Mouse (Mus musculus) midbrain, embryonic 14.5 days (tissue): ENCODE data around the gene Bola2. TPM values are rescaled to one million over a fixed set of nuclear protein-coding genes. Genes with fewer than 3 reads are reported as not detected.

ENCODE experiments used
- ATAC-seq: fragments of 200-750 bp; cut with Nextera tagmentation; 2 replicates; pipeline ENCODE4 v1.8.0; 2017; ENCODE audit warnings: moderate number of reproducible peaks, moderate library complexity; ENCODE audit not compliant: low FRiP score, low TSS enrichment
- DNase-seq: peaks from one replicate; pipeline ENCODE4 v3.0.0-alpha.2; 2015
- H3K27ac ChIP-seq: fragments of 300-500 bp; sonication (generic); replicated peaks from 2 replicates; pipeline ENCODE4 v1.5.1; 2014; ENCODE audit warnings: mild to moderate bottlenecking, low read depth, low read length, moderate library complexity
- H3K27me3 ChIP-seq: fragments of 300-500 bp; sonication (generic); 2 replicates; pipeline ENCODE4 v1.6.1; 2014; ENCODE audit warnings: low read length, control low read depth, mixed read lengths; ENCODE audit not compliant: control insufficient read depth, insufficient read depth
- H3K36me3 ChIP-seq: fragments of 300-500 bp; sonication (generic); 2 replicates; pipeline ENCODE4 v1.6.1; 2014; ENCODE audit warnings: low read length, control low read depth; ENCODE audit not compliant: control insufficient read depth, insufficient read depth
- H3K4me1 ChIP-seq: fragments of 300-500 bp; sonication (generic); 2 replicates; pipeline ENCODE4 v1.6.1; 2014; ENCODE audit warnings: mild to moderate bottlenecking, antibody characterized with exemption, low read length, control low read depth; ENCODE audit not compliant: control insufficient read depth, insufficient read depth
- H3K4me2 ChIP-seq: fragments of 300-500 bp; sonication (generic); 2 replicates; pipeline ENCODE4 v1.6.1; 2014; ENCODE audit warnings: mild to moderate bottlenecking, low read length, moderate library complexity
- H3K4me3 ChIP-seq: fragments of 300-500 bp; sonication (generic); replicated peaks from 2 replicates; pipeline ENCODE4 v1.5.1; 2014; ENCODE audit warnings: low read depth, low read length
- H3K9ac ChIP-seq: fragments of 300-500 bp; sonication (generic); replicated peaks from 2 replicates; pipeline ENCODE4 v1.6.1; 2014; ENCODE audit warnings: mild to moderate bottlenecking, low read length, moderate library complexity
- H3K9me3 ChIP-seq: fragments of 300-500 bp; sonication (generic); 2 replicates; pipeline ENCODE4 v1.6.1; 2016; ENCODE audit warnings: low read length, control low read depth, mixed read lengths; ENCODE audit not compliant: control insufficient read depth
- WGBS: fragments of 180-500 bp; shearing (Covaris S2); extraction: QIAGEN DNeasy Blood & Tissue Kit; methylation state at CpG from one replicate; pipeline ENCODE4 v1.1.7; 2014; 5-methylcytosine and 5-hydroxymethylcytosine counted together
- polyA plus RNA-seq: library from polyadenylated mRNA; unstranded; fragments of >200 nt; fragmentation: Nextera tagmentation; extraction: Ambion mirVana; gene quantifications from 2 replicates; pipeline ENCODE4 v1.2.1, GENCODE M21; 2014

Bola2 gene
- polyA plus RNA-seq, 1 experiment from 2014 or later, result 128 TPM

DNA sequence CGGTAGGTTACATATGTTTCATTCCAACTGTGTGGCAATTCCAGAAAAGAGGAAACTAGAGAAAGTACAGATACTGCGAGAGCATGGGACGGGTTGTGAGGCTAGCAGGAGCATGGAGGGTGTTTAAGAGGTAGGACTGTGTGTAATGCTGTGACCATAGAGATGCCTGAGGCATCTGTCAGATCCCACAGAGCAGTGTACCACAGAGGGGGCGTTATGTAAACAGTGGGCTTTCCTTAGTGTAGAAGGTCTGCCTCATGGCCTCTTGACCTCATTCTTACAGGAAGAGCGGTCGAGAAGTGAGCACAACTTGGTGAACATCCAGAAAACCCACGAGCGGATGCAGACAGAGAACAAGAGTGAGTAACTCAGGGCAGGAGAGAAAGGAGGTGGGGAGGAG lies 31.6 kb upstream of the Bola2 start:
- no peak overlapping the region for H3K27ac ChIP-seq
- H3K4me3 ChIP-seq, result no peak overlapping the region
- H3K9ac ChIP-seq, result no peak overlapping the region
- H3K36me3 ChIP-seq, result peaks cover 45% of the 10 kb centered on the region
- no peaks in the 10 kb centered on the region for H3K9me3 ChIP-seq
- ATAC-seq (no peak), DNase-seq (no peak)
- 84% methylated on average over 8 of the region's 8 CpGs for WGBS
- H3K4me2 ChIP-seq, result no peak overlapping the region
- no peaks in the 10 kb centered on the region for H3K4me1 ChIP-seq
- H3K27me3 ChIP-seq, result no peaks in the 10 kb centered on the region

DNA sequence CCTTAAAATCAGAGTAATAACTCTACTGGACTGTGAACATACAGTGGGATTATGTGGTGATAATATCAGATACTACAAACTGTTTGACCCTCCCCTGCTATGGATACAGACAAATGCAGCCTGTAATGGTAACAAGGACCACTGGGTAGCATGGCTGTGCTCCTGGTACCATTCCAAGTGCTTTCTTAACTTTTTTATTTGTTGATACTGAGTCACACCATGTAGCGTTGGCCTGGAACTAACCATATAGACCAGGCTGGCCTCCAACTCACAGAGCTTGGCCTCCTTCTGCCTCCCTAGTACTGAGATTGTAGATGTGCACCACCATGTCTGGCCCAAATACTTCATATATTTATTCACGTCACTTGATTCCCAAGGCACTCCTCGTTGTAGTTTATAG lies 29.9 kb upstream of the Bola2 start:
- WGBS, result 98% methylated on average over 3 of the region's 3 CpGs
- no peak overlapping the region for H3K27ac ChIP-seq
- no peaks in the 10 kb centered on the region for H3K4me1 ChIP-seq
- H3K9ac ChIP-seq, result no peak overlapping the region
- H3K36me3 ChIP-seq, result peaks cover 46% of the 10 kb centered on the region
- H3K27me3 ChIP-seq, result no peaks in the 10 kb centered on the region
- ATAC-seq (no peak), DNase-seq (no peak)
- H3K9me3 ChIP-seq, result no peaks in the 10 kb centered on the region
- H3K4me3 ChIP-seq, result no peak overlapping the region
- no peak overlapping the region for H3K4me2 ChIP-seq

DNA sequence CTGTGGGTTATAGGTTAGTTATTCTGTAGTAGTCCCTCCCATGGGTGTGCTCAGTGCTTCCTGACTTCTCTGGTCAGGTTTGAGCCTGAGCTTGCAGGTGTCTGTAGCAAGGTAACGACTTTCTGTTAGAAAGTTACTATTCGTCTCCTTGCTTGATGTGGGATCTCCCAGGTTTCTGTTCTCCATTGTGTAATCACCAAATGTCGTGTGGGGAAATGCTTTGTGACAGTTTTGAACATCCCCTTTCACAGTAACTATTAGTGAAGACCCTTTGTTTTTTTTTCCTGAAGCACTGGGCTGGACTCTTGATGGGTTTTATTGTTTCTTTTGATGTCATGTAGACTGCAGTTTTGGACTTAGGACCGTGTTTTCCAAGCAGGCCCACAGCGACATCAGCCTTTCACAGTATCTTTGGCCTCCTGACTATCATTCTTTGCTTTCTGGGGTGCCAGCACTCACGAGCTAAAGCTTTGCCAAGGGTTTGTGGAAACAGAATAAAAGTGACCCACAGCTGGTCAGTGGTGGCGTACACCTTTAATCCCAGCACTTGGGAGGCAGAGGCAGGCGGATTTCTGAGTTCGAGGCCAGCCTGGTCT lies 27.6 kb upstream of the Bola2 start:
- no peaks in the 10 kb centered on the region for H3K4me1 ChIP-seq
- no peak overlapping the region for H3K27ac ChIP-seq
- H3K36me3 ChIP-seq, result peaks cover 63% of the 10 kb centered on the region
- H3K9me3 ChIP-seq, result no peaks in the 10 kb centered on the region
- H3K4me2 ChIP-seq, result no peak overlapping the region
- 89% methylated on average over 9 of the region's 9 CpGs for WGBS
- ATAC-seq (no peak), DNase-seq (no peak)
- no peak overlapping the region for H3K4me3 ChIP-seq
- no peak overlapping the region for H3K9ac ChIP-seq
- H3K27me3 ChIP-seq, result no peaks in the 10 kb centered on the region

DNA sequence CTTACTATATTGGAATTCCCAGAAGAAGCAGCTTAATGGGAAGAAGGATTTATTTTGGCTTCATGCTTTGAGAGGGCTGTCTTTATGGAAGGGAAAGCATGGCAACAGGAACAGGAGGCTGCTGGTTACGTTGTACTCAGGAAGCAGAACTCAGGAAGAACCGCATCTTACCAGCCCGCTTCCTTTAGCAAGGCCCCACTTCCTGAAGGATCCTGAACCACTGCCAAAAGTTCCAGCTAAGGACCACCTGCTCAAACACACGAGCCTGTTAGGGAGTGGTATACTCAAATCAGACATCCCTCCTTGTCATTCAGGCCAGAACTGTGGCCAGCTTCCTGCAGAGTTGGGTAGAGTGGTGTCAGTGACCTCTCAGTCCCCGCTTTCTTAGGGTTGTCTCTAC lies 26.7 kb upstream of the Bola2 start:
- Histone ChIP-seq H3K9me3 (no peaks in the 10 kb centered on the region), H3K4me2 (no peak overlapping the region), H3K4me3 (no peak overlapping the region), H3K9ac (no peak overlapping the region), H3K27ac (no peak overlapping the region), H3K27me3 (no peaks in the 10 kb centered on the region), H3K36me3 (peaks cover 64% of the 10 kb centered on the region), H3K4me1 (no peaks in the 10 kb centered on the region)
- DNase-seq (no peak), ATAC-seq (no peak)
- WGBS, result 92% methylated on average over 5 of the region's 5 CpGs

DNA sequence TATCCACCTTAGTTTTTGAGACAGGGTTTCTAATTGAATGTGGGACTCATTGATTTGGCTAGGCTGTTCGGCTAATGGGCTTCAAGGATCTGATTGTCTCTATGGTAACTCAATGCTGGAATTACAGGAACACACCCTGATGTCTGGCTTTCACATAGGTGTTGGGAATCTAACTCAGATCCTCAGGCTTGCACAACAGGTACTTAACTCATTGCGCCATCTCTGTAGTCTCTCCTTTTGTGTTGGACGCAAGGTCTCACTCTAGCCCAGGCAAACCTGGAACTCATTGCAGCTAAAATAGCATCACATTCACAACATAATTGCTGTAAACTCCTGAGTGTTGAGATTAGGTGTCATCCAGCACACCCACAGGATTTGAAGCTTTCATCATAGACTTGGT lies 25.0 kb upstream of the Bola2 start:
- Histone ChIP-seq H3K9ac (no peak overlapping the region), H3K4me3 (no peak overlapping the region), H3K4me2 (no peak overlapping the region), H3K36me3 (peaks cover 49% of the 10 kb centered on the region), H3K4me1 (no peaks in the 10 kb centered on the region), H3K27me3 (no peaks in the 10 kb centered on the region), H3K9me3 (no peaks in the 10 kb centered on the region), H3K27ac (no peak overlapping the region)
- DNase-seq, result no peak
- WGBS, result 92% methylated on average over 3 of the region's 3 CpGs
- ATAC-seq, result no peak

DNA sequence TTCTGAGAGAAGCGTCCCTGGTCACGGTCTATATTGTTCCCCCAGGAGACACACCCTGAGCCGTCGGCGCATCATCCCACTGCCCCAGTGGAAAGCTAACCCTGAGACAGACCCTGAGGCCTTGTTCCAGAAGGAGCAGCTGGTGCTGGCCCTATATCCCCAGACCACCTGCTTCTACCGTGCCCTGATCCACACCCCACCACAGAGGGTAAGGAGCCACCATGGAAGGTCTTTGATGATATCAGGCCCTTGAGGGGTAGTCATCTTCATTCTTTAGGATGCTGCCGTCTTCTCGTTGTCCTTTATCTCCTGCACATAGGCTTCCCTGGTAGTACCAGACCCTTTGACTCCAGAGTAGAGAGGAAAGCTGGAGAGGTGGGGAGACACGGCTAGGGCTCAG lies 23.1 kb upstream of the Bola2 start:
- no peak for ATAC-seq
- H3K27ac ChIP-seq, result no peak overlapping the region
- no peak overlapping the region for H3K4me2 ChIP-seq
- H3K4me1 ChIP-seq, result no peaks in the 10 kb centered on the region
- DNase-seq, result no peak
- WGBS, result 93% methylated on average over 9 of the region's 9 CpGs
- peaks cover 37% of the 10 kb centered on the region for H3K36me3 ChIP-seq
- H3K4me3 ChIP-seq, result no peak overlapping the region
- H3K9me3 ChIP-seq, result no peaks in the 10 kb centered on the region
- no peak overlapping the region for H3K9ac ChIP-seq
- H3K27me3 ChIP-seq, result no peaks in the 10 kb centered on the region

DNA sequence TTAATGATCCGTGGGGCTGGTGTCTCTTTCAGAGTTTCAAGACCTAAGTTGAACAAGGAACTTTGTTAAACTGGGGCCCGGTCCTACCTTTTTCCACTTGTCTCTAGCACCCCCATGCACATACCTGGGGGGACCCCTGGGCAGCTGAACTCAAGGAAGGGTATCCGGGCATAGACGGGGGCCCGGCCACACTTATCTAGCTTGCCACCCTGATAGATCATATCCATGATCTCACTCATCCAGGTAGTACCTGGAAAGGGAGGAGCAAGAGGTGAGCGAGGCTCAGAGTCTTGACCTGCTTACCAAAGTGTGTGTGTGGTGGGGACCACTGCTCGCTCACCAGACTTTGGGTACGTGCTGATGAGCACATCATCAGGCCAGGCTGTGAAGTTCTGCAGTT lies 20.1 kb upstream of the Bola2 start:
- Histone ChIP-seq H3K4me2 (no peak overlapping the region), H3K9me3 (no peaks in the 10 kb centered on the region), H3K36me3 (peaks cover 34% of the 10 kb centered on the region), H3K9ac (no peak overlapping the region), H3K27ac (no peak overlapping the region), H3K4me1 (no peaks in the 10 kb centered on the region), H3K4me3 (no peak overlapping the region), H3K27me3 (no peaks in the 10 kb centered on the region)
- ATAC-seq (no peak), DNase-seq (no peak)
- 94% methylated on average over 8 of the region's 8 CpGs for WGBS

DNA sequence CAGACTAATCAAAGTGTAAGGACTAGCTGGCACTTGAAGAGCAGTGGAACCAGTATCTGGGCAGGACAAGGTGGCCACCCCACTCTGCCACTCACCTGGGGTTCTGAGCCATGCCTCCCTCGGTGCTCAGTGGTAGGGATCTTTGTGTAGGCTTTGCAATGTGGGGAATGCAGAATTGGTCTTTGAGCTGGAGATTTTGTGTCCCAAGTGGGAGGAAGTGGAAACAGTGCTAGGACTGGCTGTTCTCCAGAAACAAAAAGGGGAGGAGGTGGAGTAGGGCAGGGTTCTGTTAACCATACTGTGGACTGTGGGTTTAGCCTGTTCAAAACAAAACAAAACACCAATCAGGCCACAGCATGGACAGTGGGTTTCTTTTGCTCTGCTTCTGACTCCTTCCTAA lies 19.0 kb upstream of the Bola2 start, which contains the start of gene Sult1a1:
Gene Sult1a1, minus strand, starts transcription at position 226 of the 400 bp plus-strand sequence.
- Histone ChIP-seq H3K9me3 (no peaks in the 10 kb centered on the region), H3K4me3 (no peak within 1 kb of the TSS), H3K4me2 (no peak within 1 kb of the TSS), H3K4me1 (no peaks in the 10 kb centered on the region), H3K36me3 (peaks cover 27% of the 10 kb centered on the region), H3K9ac (no peak within 1 kb of the TSS), H3K27me3 (no peaks in the 10 kb centered on the region), H3K27ac (no peak within 1 kb of the TSS)
- no peak for DNase-seq
- WGBS, result 81% methylated on average over 1 of the region's 1 CpGs
- no peak for ATAC-seq

DNA sequence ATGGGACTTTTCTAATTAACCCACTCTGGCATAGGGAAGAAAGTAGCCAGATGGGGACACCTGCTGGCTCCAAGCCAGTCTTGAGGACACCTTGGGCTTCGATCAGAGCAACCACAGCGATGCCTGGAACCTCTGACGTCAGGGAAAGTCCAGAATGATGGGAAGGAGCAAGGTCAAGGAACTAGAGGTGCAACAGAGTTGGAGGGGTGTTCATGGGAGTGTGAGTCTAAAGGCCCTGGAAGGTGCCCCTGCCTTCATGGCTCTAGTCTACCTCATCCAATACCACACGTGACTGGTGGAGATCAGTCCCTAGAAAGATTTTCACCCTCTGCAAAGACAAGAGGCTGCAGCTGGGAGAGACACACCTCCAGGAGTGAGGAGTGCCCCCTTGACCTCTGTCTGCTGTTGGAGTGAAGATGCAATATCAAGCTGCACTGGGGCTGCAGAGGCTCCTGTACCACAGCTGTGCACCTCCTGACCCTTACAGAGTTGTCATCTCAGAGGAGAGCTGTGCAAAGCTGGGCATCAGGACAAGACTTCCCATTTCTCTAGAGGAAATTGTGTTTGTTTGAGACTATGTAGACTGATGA lies 18.5 kb upstream of the Bola2 start:
- Histone ChIP-seq H3K4me2 (no peak overlapping the region), H3K4me1 (no peaks in the 10 kb centered on the region), H3K27me3 (no peaks in the 10 kb centered on the region), H3K9me3 (no peaks in the 10 kb centered on the region), H3K36me3 (peaks cover 21% of the 10 kb centered on the region), H3K9ac (no peak overlapping the region), H3K4me3 (no peak overlapping the region), H3K27ac (no peak overlapping the region)
- no peak for DNase-seq
- ATAC-seq, result no peak
- 77% methylated on average over 4 of the region's 4 CpGs for WGBS
